In genomic region chr11:63009761-63010160, GRCm38 (mm10) we compare ENCODE assay signal across 19 mouse cellular contexts. TPM values are rescaled to one million over a fixed set of nuclear protein-coding genes. Genes with fewer than 3 reads are reported as not detected.
"Had no signal": no experiment of that assay in that cellular context is flagged by ENCODE, and none has a peak within 500 bp of the region (broad histone marks: within the 10 kb centered on the region; RNA-seq: fewer than 3 reads in every experiment).

No protein-coding gene starts in this region.

- DNase-seq: liver, postnatal 0 days; lung, adult 2 months; right cerebral cortex, postnatal 14 days; thymus, adult 18-20 months; thymus, postnatal 14 days; thymus, postnatal 36 days had no signal

- H3K9me3 ChIP-seq: liver, embryonic 15.5 days; lung, embryonic 15.5 days; midbrain, embryonic 13.5 days; midbrain, embryonic 15.5 days; neural tube, embryonic 12.5 days had no signal

- H3K4me1 ChIP-seq: liver, embryonic 15.5 days; lung, embryonic 15.5 days; megakaryocyte, embryonic 14.5 days; midbrain, embryonic 13.5 days; midbrain, embryonic 15.5 days; neural tube, embryonic 12.5 days had no signal

- H3K27ac ChIP-seq: liver, embryonic 15.5 days; lung, embryonic 15.5 days; macrophage; midbrain, embryonic 13.5 days; midbrain, embryonic 15.5 days; neural tube, embryonic 12.5 days had no signal

- H3K4me2 ChIP-seq: liver, embryonic 15.5 days; lung, embryonic 15.5 days; midbrain, embryonic 11.5 days; midbrain, embryonic 13.5 days; midbrain, embryonic 15.5 days; neural tube, embryonic 12.5 days had no signal

- H3K36me3 ChIP-seq: liver, embryonic 15.5 days; lung, embryonic 15.5 days; midbrain, embryonic 13.5 days; midbrain, embryonic 15.5 days; neural tube, embryonic 12.5 days had no signal

- H3K27me3 ChIP-seq: liver, embryonic 15.5 days; lung, embryonic 15.5 days; megakaryocyte, embryonic 14.5 days; midbrain, embryonic 13.5 days; midbrain, embryonic 15.5 days; neural tube, embryonic 12.5 days had no signal

- ATAC-seq: liver, postnatal 0 days; lung, postnatal 0 days; midbrain, embryonic 13.5 days; midbrain, embryonic 15.5 days had no signal

- H3K9ac ChIP-seq: liver, embryonic 15.5 days; liver, postnatal 0 days; lung, embryonic 15.5 days; midbrain, embryonic 13.5 days; midbrain, embryonic 15.5 days; neural tube, embryonic 12.5 days had no signal

- H3K4me3 ChIP-seq: liver, embryonic 15.5 days; lung, embryonic 15.5 days; megakaryocyte, embryonic 14.5 days; midbrain, embryonic 13.5 days; midbrain, embryonic 15.5 days; neural tube, embryonic 12.5 days had no signal

RNA-seq across cellular contexts. Expression of gene Tekt3, which starts 51.7 kb away (rescaled TPM):
- polyA plus RNA-seq: liver, embryonic 15.5 days; liver, postnatal 0 days; macrophage; midbrain, embryonic 11.5 days; midbrain, embryonic 13.5 days; midbrain, embryonic 15.5 days; neural tube, embryonic 12.5 days; neural tube, embryonic 14.5 days; spleen, adult 2 months; thymus, postnatal 0 days had no signal

RNA-seq across cellular contexts. Expression of gene Cdrt4, which starts 58.8 kb away (rescaled TPM):
- polyA plus RNA-seq: liver, embryonic 15.5 days; liver, postnatal 0 days; macrophage; midbrain, embryonic 11.5 days; midbrain, embryonic 13.5 days; midbrain, embryonic 15.5 days; midbrain, postnatal 0 days; neural tube, embryonic 14.5 days; spleen, adult 2 months; thymus, postnatal 0 days had no signal
